Mouse (Mus musculus) hindbrain, postnatal 0 days (tissue): ENCODE measurements around the gene Atp5s. TPM values are rescaled to one million over a fixed set of nuclear protein-coding genes. Genes with fewer than 3 reads are reported as not detected.
A peak's percentile ranks its signal among the peaks of the same experiment; 100 is the strongest.

Source experiments
- ATAC-seq: fragments of 200-750 bp; cut with Nextera tagmentation; 2 replicates; pipeline ENCODE4 v1.8.0; 2017; ENCODE audit warnings: mild to moderate bottlenecking, moderate TSS enrichment, moderate library complexity
- DNase-seq: peaks from one replicate; pipeline ENCODE4 v3.0.0-alpha.2; 2015; ENCODE audit warnings: low spot score
- H3K27ac ChIP-seq: fragments of 300-500 bp; sonication (generic); 2 replicates; pipeline ENCODE4 v1.5.1; 2014; ENCODE audit warnings: mild to moderate bottlenecking
- H3K27me3 ChIP-seq: fragments of 300-500 bp; sonication (generic); 2 replicates; pipeline ENCODE4 v1.6.1; 2014; ENCODE audit warnings: low read length, mixed read lengths; ENCODE audit not compliant: insufficient read depth
- H3K36me3 ChIP-seq: fragments of 300-500 bp; sonication (generic); 2 replicates; pipeline ENCODE4 v1.6.1; 2014; ENCODE audit warnings: low read length, mixed read lengths; ENCODE audit not compliant: insufficient read depth
- H3K4me1 ChIP-seq: fragments of 300-500 bp; sonication (generic); 2 replicates; pipeline ENCODE4 v1.6.1; 2014; ENCODE audit warnings: antibody characterized with exemption, low read length, mixed read lengths; ENCODE audit not compliant: insufficient read depth
- H3K4me2 ChIP-seq: fragments of 300-500 bp; sonication (generic); 2 replicates; pipeline ENCODE4 v1.6.1; 2014; ENCODE audit warnings: low read depth, mild to moderate bottlenecking, low read length, moderate library complexity, mixed read lengths
- H3K4me3 ChIP-seq: fragments of 300-500 bp; sonication (generic); 2 replicates; pipeline ENCODE4 v1.5.1; 2014; ENCODE audit warnings: low read length
- H3K9ac ChIP-seq: fragments of 300-500 bp; sonication (generic); replicated peaks from 2 replicates; pipeline ENCODE4 v1.6.1; 2014; ENCODE audit warnings: mild to moderate bottlenecking, low read length, moderate library complexity, mixed read lengths
- H3K9me3 ChIP-seq: fragments of 300-500 bp; sonication (generic); 2 replicates; pipeline ENCODE4 v1.6.1; 2016; ENCODE audit warnings: low read length, mixed read lengths
- CTCF ChIP-seq: IDR thresholded peaks from 2 replicates; pipeline ENCODE4 v1.5.1; 2016; ENCODE audit warnings: antibody characterized with exemption, control low read depth, low read depth
- WGBS: fragments of 180-500 bp; shearing (Covaris S2); extraction: QIAGEN DNeasy Blood & Tissue Kit; methylation state at CpG from one replicate; pipeline ENCODE4 v1.1.7; 2014; 5-methylcytosine and 5-hydroxymethylcytosine counted together
- polyA plus RNA-seq: library from polyadenylated mRNA; unstranded; fragments of >200 nt; fragmentation: Nextera tagmentation; extraction: Ambion mirVana; gene quantifications from 2 replicates; pipeline ENCODE4 v1.2.1, GENCODE M21; 2015
- total RNA-seq: library from RNA; depleted of rRNA; stranded (reverse); fragments of >200 nt; gene quantifications from 2 replicates; pipeline ENCODE4 v1.2.3, GENCODE M21; 2014; rRNA removed

Atp5s gene
- total RNA-seq (24.5 and 33.5 TPM in 2 replicates), polyA plus RNA-seq (34.3 and 38.9 TPM in 2 replicates)

DNA sequence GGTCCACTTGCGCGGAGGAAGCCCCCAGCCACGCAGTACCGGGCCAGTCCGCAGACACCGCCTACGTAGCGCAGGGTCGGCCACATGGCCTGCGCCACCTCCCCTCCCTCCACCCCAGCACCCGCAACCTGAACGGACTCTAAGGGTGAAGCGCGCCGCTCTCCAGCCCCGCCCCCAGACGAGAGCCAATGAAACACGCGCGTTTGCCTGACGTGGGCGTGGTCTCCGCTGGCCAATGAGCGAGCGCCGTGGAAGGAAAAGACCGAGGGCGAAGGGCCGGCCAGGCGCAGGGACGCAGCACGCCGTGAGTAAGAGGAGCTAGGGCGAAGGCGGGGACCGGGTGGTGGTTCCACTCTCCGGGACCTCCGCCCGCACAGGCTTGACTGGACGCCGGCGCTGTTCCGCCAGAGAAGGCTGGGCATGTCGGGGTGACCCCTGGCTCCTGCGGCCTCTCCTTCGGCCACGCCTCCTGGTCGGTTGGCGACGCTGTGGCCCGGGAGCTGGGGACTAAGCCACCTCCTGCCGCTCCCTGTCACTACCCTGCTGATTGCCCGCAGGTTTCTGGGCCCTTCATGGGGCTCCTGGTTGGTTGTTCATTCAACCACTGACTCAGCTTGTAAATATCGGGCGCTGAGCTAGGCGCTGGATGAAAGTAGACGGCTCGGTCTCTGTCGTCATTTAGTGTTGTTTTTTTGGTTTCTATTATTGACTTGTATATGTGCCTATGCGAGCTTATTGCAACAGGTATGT, at the start of gene Atp5s, which contains the start of gene L2hgdh:
TSS of gene Atp5s (plus strand) at position 240 of the 750 bp plus-strand sequence.
TSS of gene L2hgdh (minus strand) at position 163 of the 750 bp plus-strand sequence.
- H3K36me3 ChIP-seq: no peaks in the 10 kb centered on the region
- H3K9ac ChIP-seq: peak within 1 kb of the TSS; percentile 75
- no peaks in the 10 kb centered on the region for H3K9me3 ChIP-seq
- 0 out of 2 replicates have a peak, but pooled peaks cover 5% of the 10 kb centered on the region for H3K4me1 ChIP-seq
- H3K4me2 ChIP-seq: peak within 1 kb of the TSS; percentile 77
- peak within 1 kb of the TSS; percentile 76 for H3K4me3 ChIP-seq
- peak; percentile 97 for DNase-seq
- ATAC-seq: peak; percentile 97
- no peaks in the 10 kb centered on the region for H3K27me3 ChIP-seq
- peak within 1 kb of the TSS; percentile 78 for H3K27ac ChIP-seq
- no peak for TF ChIP-seq CTCF
- WGBS: under 1% methylated on average over 60 of the region's 60 CpGs

DNA sequence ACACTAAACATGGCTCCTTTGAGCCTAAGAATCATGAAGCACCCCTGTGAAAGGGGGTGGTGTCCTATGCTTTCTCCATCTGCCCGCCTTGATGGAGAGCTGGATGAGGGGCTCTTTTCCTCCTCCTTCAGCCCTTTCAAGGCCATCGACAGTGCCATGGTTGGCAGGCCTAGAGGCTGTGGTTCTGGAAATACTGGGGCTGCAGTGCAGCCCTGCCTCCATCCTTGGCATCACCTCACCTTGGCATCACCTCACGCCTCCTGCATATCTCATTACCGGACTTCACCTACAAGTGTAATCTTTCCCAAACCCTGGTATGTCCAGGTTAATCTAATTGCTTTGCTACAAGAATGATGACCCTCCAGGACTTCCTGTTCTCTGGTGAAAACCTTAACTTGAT, 48.6 kb upstream of the Atp5s start:
- no peak overlapping the region for H3K4me2 ChIP-seq
- no peak for ATAC-seq
- H3K36me3 ChIP-seq: no peaks in the 10 kb centered on the region
- H3K4me3 ChIP-seq: no peak overlapping the region
- no peak for DNase-seq
- TF ChIP-seq CTCF: no peak
- peaks cover 7% of the 10 kb centered on the region for H3K4me1 ChIP-seq
- H3K27me3 ChIP-seq: no peaks in the 10 kb centered on the region
- no peak overlapping the region for H3K27ac ChIP-seq
- no peaks in the 10 kb centered on the region for H3K9me3 ChIP-seq
- H3K9ac ChIP-seq: no peak overlapping the region
- 86% methylated on average over 4 of the region's 4 CpGs for WGBS

DNA sequence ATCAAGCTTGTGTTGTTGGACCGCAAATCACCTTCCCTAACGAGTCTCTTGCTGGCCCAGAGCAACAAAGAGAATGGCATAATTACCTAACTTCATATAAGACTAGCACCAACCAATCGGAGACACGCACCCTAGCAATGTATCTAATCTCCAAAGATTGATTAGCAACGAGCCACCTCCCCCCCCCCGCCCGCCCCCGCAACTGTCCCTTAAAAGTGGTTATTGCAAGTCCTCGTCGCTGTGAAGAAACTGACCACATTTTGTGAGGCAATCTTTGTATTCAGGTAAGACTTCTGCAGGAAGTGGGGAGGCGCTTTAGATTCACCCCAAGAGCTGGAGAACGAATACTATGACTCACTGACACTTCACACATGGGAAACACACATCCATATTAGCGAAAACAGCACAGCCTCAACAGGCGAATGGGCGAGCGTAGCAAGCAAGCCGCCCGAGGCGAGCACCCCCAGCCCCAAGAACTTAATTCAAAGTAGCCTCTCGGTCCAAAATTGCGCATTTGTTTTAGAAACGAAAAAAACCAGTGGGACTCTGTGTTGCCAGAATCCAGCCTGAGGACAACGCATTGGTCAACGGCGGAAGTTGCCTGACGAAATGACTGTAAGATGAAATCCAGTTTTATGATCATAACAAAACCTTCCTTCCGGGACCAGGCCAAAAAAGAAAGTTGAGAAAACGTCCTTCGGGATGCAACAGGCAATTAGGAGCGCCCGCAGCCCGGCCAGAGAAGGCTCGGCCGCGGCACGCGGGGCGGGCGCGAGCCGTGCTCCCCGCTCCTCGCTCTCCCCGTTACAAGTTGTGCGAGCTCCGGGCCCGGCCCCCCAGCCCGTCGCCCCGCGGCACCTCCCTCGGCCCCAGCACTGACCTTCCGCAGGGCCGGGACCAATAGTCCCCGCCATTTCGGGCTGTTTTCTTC, 43.9 kb upstream of the Atp5s start:
- H3K36me3 ChIP-seq: no peaks in the 10 kb centered on the region
- H3K9me3 ChIP-seq: no peaks in the 10 kb centered on the region
- DNase-seq (peak; percentile 40), ATAC-seq (peak; percentile 62)
- no peak for TF ChIP-seq CTCF
- H3K27me3 ChIP-seq: no peaks in the 10 kb centered on the region
- peak overlapping the region; percentile 96 for H3K27ac ChIP-seq
- H3K9ac ChIP-seq: peak overlapping the region; percentile 98
- 2% methylated on average over 55 of the region's 56 CpGs for WGBS
- peaks cover 7% of the 10 kb centered on the region for H3K4me1 ChIP-seq
- peak overlapping the region; percentile 77 for H3K4me2 ChIP-seq
- peak overlapping the region; percentile 99 for H3K4me3 ChIP-seq

DNA sequence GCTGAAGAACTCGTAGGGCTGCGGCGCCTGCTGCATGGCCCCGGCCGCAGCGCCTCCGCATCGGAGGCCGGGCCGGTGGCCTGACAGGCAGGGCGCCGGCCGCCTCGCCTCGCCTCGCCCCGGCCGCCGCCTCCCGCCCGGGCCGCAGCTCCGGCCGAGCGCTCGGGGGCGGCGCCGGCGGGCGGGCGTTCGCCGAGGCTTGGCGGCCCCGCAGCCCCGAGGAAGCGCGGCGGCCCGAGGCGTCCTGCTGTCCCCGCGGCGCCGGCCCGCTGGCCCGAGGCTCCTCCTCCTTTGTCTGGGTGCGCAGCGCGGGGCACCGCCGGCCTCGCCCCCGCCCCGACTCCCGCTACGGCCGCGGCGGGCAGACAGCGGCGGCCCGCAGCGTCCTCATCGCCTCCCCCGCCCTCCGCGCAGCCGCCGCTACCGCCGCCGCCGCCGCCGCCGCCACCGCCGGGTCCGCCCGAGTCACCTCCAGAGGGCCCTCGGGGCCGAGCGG, 43.1 kb upstream of the Atp5s start, which contains the start of gene Sos2:
TSS of gene Sos2 (minus strand) at position 287 of the 496 bp plus-strand sequence.
- Histone ChIP-seq H3K9ac (peak within 1 kb of the TSS; percentile 98), H3K36me3 (no peaks in the 10 kb centered on the region), H3K9me3 (no peaks in the 10 kb centered on the region), H3K4me1 (peaks cover 7% of the 10 kb centered on the region), H3K4me3 (peak within 1 kb of the TSS; percentile 99), H3K27ac (peak within 1 kb of the TSS; percentile 96), H3K4me2 (peak within 1 kb of the TSS; percentile 77), H3K27me3 (no peaks in the 10 kb centered on the region)
- WGBS: 2% methylated on average over 33 of the region's 85 CpGs
- ATAC-seq: no peak; the same call in none of the 2 replicates
- TF ChIP-seq CTCF: no peak
- no peak for DNase-seq

DNA sequence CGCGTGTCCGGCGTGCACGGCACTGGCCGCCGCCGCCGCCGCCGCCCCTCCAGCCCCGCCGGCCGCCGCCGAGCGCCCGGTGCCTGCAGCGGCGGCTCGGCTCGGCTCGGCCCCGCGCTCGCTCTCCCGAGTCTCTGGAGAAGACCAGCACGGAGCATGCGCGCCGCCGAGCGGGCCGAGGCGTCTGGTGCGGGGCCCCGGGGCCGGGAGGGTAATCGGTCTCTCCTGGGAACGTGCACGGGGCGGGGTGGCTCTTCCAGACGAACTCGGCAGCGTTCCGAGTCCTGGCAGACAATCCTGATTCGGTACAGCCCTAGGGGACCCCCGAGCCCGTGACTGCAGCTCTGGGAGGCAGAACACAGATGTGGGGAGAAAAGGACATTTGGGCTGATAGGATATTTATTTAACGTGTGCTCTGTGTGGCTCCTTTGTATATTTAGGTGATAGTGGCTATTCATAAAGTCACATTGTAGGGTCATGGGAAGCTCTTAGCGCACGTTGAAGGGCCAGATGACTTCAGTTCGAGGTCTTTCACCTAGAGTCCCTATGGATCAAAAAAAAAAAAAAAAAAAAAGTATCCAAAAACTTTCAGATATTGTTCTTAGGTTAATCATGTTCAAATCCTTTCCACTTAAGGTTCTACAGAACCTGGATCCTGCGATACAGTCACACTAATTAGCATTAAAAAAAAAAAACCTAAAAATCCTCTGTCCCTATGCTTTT, 42.5 kb upstream of the Atp5s start:
- Histone ChIP-seq H3K9ac (peak overlapping the region; percentile 98), H3K27ac (peak overlapping the region; percentile 96), H3K4me2 (peak overlapping the region; percentile 77), H3K4me1 (peaks cover 7% of the 10 kb centered on the region), H3K36me3 (no peaks in the 10 kb centered on the region), H3K9me3 (no peaks in the 10 kb centered on the region), H3K4me3 (peak overlapping the region; percentile 99), H3K27me3 (no peaks in the 10 kb centered on the region)
- TF ChIP-seq CTCF: no peak
- ATAC-seq (peak; percentile 92), DNase-seq (peak; percentile 92)
- WGBS: 1% methylated on average over 45 of the region's 54 CpGs
